Mouse (Mus musculus) spleen, adult 2 months (tissue): ENCODE measurements around the gene Hhatl.

ENCODE experiments used
- CTCF ChIP-seq: fragments of 200-500 bp; IDR thresholded peaks from 2 replicates; pipeline ENCODE4 v1.5.1; 2011; ENCODE audit warnings: mild to moderate bottlenecking, inconsistent platforms; ENCODE audit not compliant: insufficient read depth, insufficient read length, insufficient replicate concordance; ENCODE audit errors: extremely low read depth
- POLR2A ChIP-seq: fragments of 200-500 bp; IDR thresholded peaks from 2 replicates; pipeline ENCODE4 v1.6.1; 2011; ENCODE audit warnings: low read depth, low read length, inconsistent platforms

- TF ChIP-seq CTCF (no peak), POLR2A (no peak)
Observed at GRCm38 (mm10) chr9:121791757-121792521, at the start of gene Hhatl.
